Mouse (Mus musculus) ES-Bruce4 (cell line): Measurements from ENCODE around the gene Podn.

Experiments
- CTCF ChIP-seq: IDR thresholded peaks from one replicate; pipeline ENCODE4 v1.8.1; 2011; ENCODE audit warnings: low read depth, low read length
- POLR2A ChIP-seq: IDR thresholded peaks from one replicate; pipeline ENCODE4 v1.8.1; 2011; ENCODE audit warnings: low read length; ENCODE audit not compliant: insufficient read depth

DNA sequence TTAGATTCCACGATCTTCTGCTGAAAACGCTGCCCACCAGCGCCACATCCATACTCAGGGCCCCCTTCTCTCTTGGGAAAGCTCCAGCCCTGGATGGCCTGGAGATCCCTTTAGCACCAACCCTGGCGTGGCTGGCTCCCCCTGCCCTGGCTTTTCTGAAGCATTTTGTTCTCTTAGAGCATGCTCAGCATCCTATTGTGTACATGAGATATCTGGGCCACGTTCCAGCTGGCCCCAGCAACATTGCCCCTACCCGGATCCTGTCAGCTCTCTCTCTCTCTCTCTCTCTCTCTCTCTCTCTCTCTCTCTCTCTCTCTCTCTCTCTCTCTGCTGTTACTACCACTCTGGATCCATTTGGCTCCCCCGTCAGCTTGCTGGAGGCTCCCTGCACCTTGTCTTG, 90.9 kb downstream of the Podn start:
- TF ChIP-seq CTCF, result no peak
- TF ChIP-seq POLR2A, result no peak
